Mouse (Mus musculus) CH12.LX (cell line): ENCODE results near the gene Camkmt. TPM values are rescaled to one million over a fixed set of nuclear protein-coding genes. Genes with fewer than 3 reads are reported as not detected.

Experiments
- DNase-seq: peaks from one replicate; pipeline ENCODE4 v3.0.0-alpha.2; 2013; ENCODE audit errors: extremely low read depth
- H3K27ac ChIP-seq: 2 replicates; pipeline ENCODE4 v1.5.1; 2012; ENCODE audit warnings: low read depth, mild to moderate bottlenecking, control low read depth, moderate library complexity; ENCODE audit not compliant: insufficient read depth
- H3K27me3 ChIP-seq: replicated peaks from 2 replicates; pipeline ENCODE3; 2012; ENCODE audit warnings: inconsistent platforms
- H3K36me3 ChIP-seq, 2 experiments: replicated peaks in 1 of 2; 2 replicates each; pipeline versions ENCODE3 to v1.6.1; 2012; ENCODE audit warnings: inconsistent platforms in 1 of 2, low read length in 1 of 2, mild to moderate bottlenecking in 1 of 2, mixed read lengths in 1 of 2, moderate library complexity in 1 of 2; ENCODE audit not compliant: control insufficient read depth in 1 of 2, insufficient read depth in 1 of 2
- H3K4me1 ChIP-seq, 2 experiments: 2 replicates each; pipeline ENCODE4 v1.6.1; 2012; ENCODE audit warnings: inconsistent platforms in 1 of 2, moderate library complexity in 1 of 2; ENCODE audit not compliant: insufficient read depth in 2 of 2, control insufficient read depth in 1 of 2
- H3K4me2 ChIP-seq: 2 replicates; pipeline ENCODE4 v1.6.1; 2012; ENCODE audit warnings: low read depth, mild to moderate bottlenecking, control low read depth; ENCODE audit not compliant: poor library complexity, insufficient read depth, severe bottlenecking
- H3K4me3 ChIP-seq, 3 experiments: fragments of 150-350 bp in 1 of 3; sonication (generic) in 1 of 3; replicated peaks in 1 of 3; 2 replicates each; pipeline versions ENCODE3 to v1.5.1; 2011 to 2012; ENCODE audit warnings: low read depth in 2 of 3, low read length in 2 of 3, mild to moderate bottlenecking in 2 of 3, moderate library complexity in 2 of 3, control low read depth in 1 of 3, improper control_type of control experiment in 1 of 3, inconsistent platforms in 1 of 3, mixed read lengths in 1 of 3; ENCODE audit not compliant: poor library complexity in 1 of 3
- H3K79me2 ChIP-seq: replicated peaks from 2 replicates; pipeline ENCODE4 v1.6.1; 2012; ENCODE audit warnings: mild to moderate bottlenecking, moderate library complexity; ENCODE audit not compliant: control insufficient read depth, poor library complexity, insufficient read depth, severe bottlenecking; ENCODE audit errors: extremely low read depth
- H3K9ac ChIP-seq: 2 replicates; pipeline ENCODE4 v1.6.1; 2012; ENCODE audit warnings: low read depth, mild to moderate bottlenecking, control low read depth, moderate library complexity; ENCODE audit not compliant: insufficient read depth
- H3K9me3 ChIP-seq: replicated peaks from 2 replicates; pipeline ENCODE3; 2012; ENCODE audit warnings: low read length, inconsistent platforms, mixed read lengths
- BHLHE40 ChIP-seq: IDR thresholded peaks from 2 replicates; pipeline ENCODE4 v1.6.1; 2011; ENCODE audit warnings: mild to moderate bottlenecking, low read depth, low read length, improper control_type of control experiment
- CTCF ChIP-seq, 2 experiments: IDR thresholded peaks in 1 of 2; conservative IDR thresholded peaks in 1 of 2; 2 replicates each; pipeline ENCODE4 v1.5.1; 2011 to 2012; ENCODE audit warnings: low read depth in 2 of 2, low read length in 2 of 2, improper control_type of control experiment in 1 of 2, inconsistent platforms in 1 of 2, mild to moderate bottlenecking in 1 of 2, moderate library complexity in 1 of 2
- E2F4 ChIP-seq: IDR thresholded peaks from 2 replicates; pipeline ENCODE4 v1.6.1; 2011; ENCODE audit warnings: low read depth, low read length, improper control_type of control experiment; ENCODE audit not compliant: insufficient replicate concordance
- EP300 ChIP-seq: IDR thresholded peaks from 2 replicates; pipeline ENCODE4 v1.6.1; 2011; ENCODE audit warnings: low read length, improper control_type of control experiment
- ETS1 ChIP-seq: conservative IDR thresholded peaks from 2 replicates; pipeline ENCODE4 v1.6.1; 2012; ENCODE audit warnings: low read depth, mild to moderate bottlenecking, inconsistent platforms, low read length, improper control_type of control experiment, moderate library complexity
- GABPA ChIP-seq: IDR thresholded peaks from 2 replicates; pipeline ENCODE4 v1.6.1; 2012; ENCODE audit warnings: low read depth, low read length, improper control_type of control experiment, inconsistent platforms; ENCODE audit not compliant: insufficient replicate concordance
- IRF4 ChIP-seq: IDR thresholded peaks from 2 replicates; pipeline ENCODE4 v1.6.1; 2014; ENCODE audit warnings: low read depth, mild to moderate bottlenecking, inconsistent platforms, low read length, improper control_type of control experiment
- MAFK ChIP-seq: IDR thresholded peaks from 2 replicates; pipeline ENCODE4 v1.6.1; 2011; ENCODE audit warnings: low read length, improper control_type of control experiment; ENCODE audit not compliant: insufficient replicate concordance
- MAX ChIP-seq: IDR thresholded peaks from 2 replicates; pipeline ENCODE4 v1.6.1; 2011; ENCODE audit warnings: low read length, improper control_type of control experiment
- MEF2A ChIP-seq: IDR thresholded peaks from 2 replicates; pipeline ENCODE4 v1.6.1; 2014; ENCODE audit warnings: low read depth, mild to moderate bottlenecking, inconsistent platforms, low read length, improper control_type of control experiment, borderline replicate concordance
- NELFE ChIP-seq: IDR thresholded peaks from 2 replicates; pipeline ENCODE4 v1.6.1; 2011; ENCODE audit warnings: low read depth, low read length, improper control_type of control experiment
- POLR2A ChIP-seq: IDR thresholded peaks from 2 replicates; pipeline ENCODE4 v1.6.1; 2011; ENCODE audit warnings: low read depth, mild to moderate bottlenecking, improper control_type of control experiment, low read length
- RAD21 ChIP-seq: IDR thresholded peaks from 2 replicates; pipeline ENCODE4 v1.6.1; 2011; ENCODE audit warnings: low read depth, mild to moderate bottlenecking, low read length, improper control_type of control experiment, moderate library complexity
- RCOR1 ChIP-seq: conservative IDR thresholded peaks from 2 replicates; pipeline ENCODE4 v1.6.1; 2012; ENCODE audit warnings: low read depth, mild to moderate bottlenecking, inconsistent platforms, low read length, improper control_type of control experiment
- TBP ChIP-seq: conservative IDR thresholded peaks from 2 replicates; pipeline ENCODE4 v1.6.1; 2011; ENCODE audit warnings: low read depth, low read length, improper control_type of control experiment
- USF1 ChIP-seq: IDR thresholded peaks from 2 replicates; pipeline ENCODE4 v1.6.1; 2014; ENCODE audit warnings: low read depth, mild to moderate bottlenecking, inconsistent platforms, low read length, improper control_type of control experiment
- USF2 ChIP-seq: conservative IDR thresholded peaks from 2 replicates; pipeline ENCODE4 v1.6.1; 2011; ENCODE audit warnings: low read depth, low read length, improper control_type of control experiment
- ZKSCAN1 ChIP-seq: IDR thresholded peaks from 2 replicates; pipeline ENCODE4 v1.6.1; 2012; ENCODE audit warnings: low read depth, inconsistent platforms, low read length, improper control_type of control experiment, borderline replicate concordance
- ZMIZ1 ChIP-seq: IDR thresholded peaks from 2 replicates; pipeline ENCODE4 v1.6.1; 2012; ENCODE audit warnings: low read depth, mild to moderate bottlenecking, inconsistent platforms, low read length, improper control_type of control experiment
- ZNF384 ChIP-seq: IDR thresholded peaks from 2 replicates; pipeline ENCODE4 v1.6.1; 2012; ENCODE audit warnings: low read depth, low read length, improper control_type of control experiment, inconsistent platforms
- dilution Hi-C: fragments of 300-500 bp; cut with MboI; formaldehyde crosslinking; loops from 2 replicates; pipeline ENCODE4 v1.14.3; 2020; ENCODE audit warnings: low sequenced_read_pairs; ENCODE audit not compliant: extremely low pct_unique_long_range_greater_than_20kb, extremely low pct_ligation_motif_present
- in situ Hi-C: fragments of 300-500 bp; cut with MboI; formaldehyde crosslinking; loops from 3 replicates; pipeline ENCODE4 v1.14.3; 2019; ENCODE audit warnings: low sequenced_read_pairs, low pct_ligation_motif_present, low pct_unique_long_range_greater_than_20kb, mixed read lengths
- polyA plus RNA-seq: library from polyadenylated mRNA; unstranded; fragments of >175 nt; gene quantifications from 2 replicates; pipeline ENCODE4 v1.2.1, GENCODE M21; 2012; ENCODE audit warnings: low read depth; ENCODE audit not compliant: insufficient read length
- total RNA-seq, 2 experiments: library from RNA; depleted of rRNA; stranded (reverse); fragments of 300-350 nt in 1 of 2; fragments of >200 nt in 1 of 2; gene quantifications; 2 replicates each; pipeline ENCODE4 v1.2.3; 2012 to 2014

Camkmt gene
- total and polyA plus RNA-seq, 3 experiments: 1.5 to 4.4 (median 1.8) TPM

GRCm38 (mm10) chr17:85090120-85091099 lies at the start of gene Camkmt, which contains the start of gene Prepl (continued):
- peak; percentile 96 for TF ChIP-seq RCOR1

GRCm38 (mm10) chr17:85040913-85041312 lies 49.4 kb upstream of the Camkmt start:
- H3K27ac ChIP-seq: no peak overlapping the region
- TF ChIP-seq ZMIZ1 (no peak), BHLHE40 (no peak), IRF4 (no peak), ETS1 (no peak), RAD21 (no peak), MAX (no peak), TBP (no peak), MAFK (no peak), GABPA (no peak), EP300 (no peak), POLR2A (no peak)
- H3K9ac ChIP-seq: no peak overlapping the region
- in situ Hi-C loops: no loop called here
- dilution Hi-C loops: no loop called here
- H3K79me2 ChIP-seq: no peaks in the 10 kb centered on the region
- no peak overlapping the region for H3K4me3 ChIP-seq
- H3K36me3 ChIP-seq: no peaks in the 10 kb centered on the region
- DNase-seq: no peak
- H3K27me3 ChIP-seq: no peaks in the 10 kb centered on the region
- no peaks in the 10 kb centered on the region for H3K9me3 ChIP-seq
- no peak overlapping the region for H3K4me2 ChIP-seq
- peaks cover 0 to 2% of the 10 kb centered on the region in 2 experiments; a peak in 1 of 4 replicates for H3K4me1 ChIP-seq

- Histone ChIP-seq H3K9me3 (no peaks in the 10 kb centered on the region), H3K9ac (no peak overlapping the region), H3K4me2 (no peak overlapping the region), H3K36me3 (no peaks in the 10 kb centered on the region), H3K27ac (no peak overlapping the region), H3K4me1 (peaks cover 0 to 2% of the 10 kb centered on the region in 2 experiments; a peak in 1 of 4 replicates), H3K79me2 (no peaks in the 10 kb centered on the region), H3K4me3 (no peak overlapping the region), H3K27me3 (no peaks in the 10 kb centered on the region)
- DNase-seq: no peak
- TF ChIP-seq ZNF384 (no peak), MAFK (no peak), NELFE (no peak), ZKSCAN1 (no peak), USF1 (peak; percentile 51), CTCF (conservative IDR thresholded peaks at IDR 0.05 in 1 of 2, IDR thresholded peaks at IDR 0.05 in 1 of 2; ENCODE audit: low read depth in 2 of 2, low read length in 2 of 2) (no peak), TBP (no peak), BHLHE40 (peak; percentile 38; the same call in 1 of the 2 replicates), USF2 (peak; percentile 38; the same call in 1 of the 2 replicates), E2F4 (no peak), ETS1 (no peak), MEF2A (no peak), IRF4 (no peak)
- in situ Hi-C loops: no loop called here
- dilution Hi-C loops: no loop called here
These were observed 47.9 kb upstream of the Camkmt start for GRCm38 (mm10) chr17:85042419-85042818.
